Mouse (Mus musculus) bone marrow macrophage, adult 2 months (primary cell): ENCODE results near the gene Prrc2b. TPM values are rescaled to one million over a fixed set of nuclear protein-coding genes. Genes with fewer than 3 reads are reported as not detected.

Experiments used
- H3K27ac ChIP-seq: 2 replicates; pipeline ENCODE4 v1.5.1; 2012; ENCODE audit warnings: low read depth, low read length; ENCODE audit not compliant: insufficient read depth
- H3K4me1 ChIP-seq: 2 replicates; pipeline ENCODE4 v1.6.1; 2012; ENCODE audit warnings: low read length; ENCODE audit not compliant: control insufficient read depth, insufficient read depth
- H3K4me3 ChIP-seq: 2 replicates; pipeline ENCODE4 v1.5.1; 2012; ENCODE audit warnings: mild to moderate bottlenecking, low read length, moderate library complexity; ENCODE audit not compliant: insufficient read depth
- CTCF ChIP-seq: IDR thresholded peaks from 2 replicates; pipeline ENCODE4 v1.5.1; 2012; ENCODE audit warnings: low read depth, mild to moderate bottlenecking, low read length, moderate library complexity
- POLR2A ChIP-seq: IDR thresholded peaks from 2 replicates; pipeline ENCODE4 v1.6.1; 2012; ENCODE audit warnings: mild to moderate bottlenecking, low read depth, low read length, borderline replicate concordance
- polyA plus RNA-seq: library from polyadenylated mRNA; stranded (reverse); fragments of >200 nt; gene quantifications from 2 replicates; pipeline ENCODE4 v1.2.4, GENCODE M21; 2012; ENCODE audit not compliant: missing spikeins, insufficient read depth, insufficient read length

Gene Prrc2b
- polyA plus RNA-seq, 1 experiment: 34.9 TPM

GRCm38 (mm10) chr2:32200033-32200432, 49.2 kb downstream of the Prrc2b start:
- no peaks in the 10 kb centered on the region for H3K4me1 ChIP-seq
- no peak overlapping the region for H3K4me3 ChIP-seq
- no peak overlapping the region for H3K27ac ChIP-seq
- TF ChIP-seq CTCF (no peak), POLR2A (no peak)

GRCm38 (mm10) chr2:32200712-32201111, 49.8 kb downstream of the Prrc2b start:
- Histone ChIP-seq H3K4me1 (no peaks in the 10 kb centered on the region), H3K27ac (no peak overlapping the region), H3K4me3 (no peak overlapping the region)
- no peak for TF ChIP-seq POLR2A
- no peak for TF ChIP-seq CTCF

- TF ChIP-seq CTCF (no peak), POLR2A (no peak)
- H3K27ac ChIP-seq: no peak overlapping the region
- H3K4me1 ChIP-seq: no peaks in the 10 kb centered on the region
- no peak overlapping the region for H3K4me3 ChIP-seq
Observed at GRCm38 (mm10) chr2:32201527-32201926, 50.6 kb downstream of the Prrc2b start.

DNA sequence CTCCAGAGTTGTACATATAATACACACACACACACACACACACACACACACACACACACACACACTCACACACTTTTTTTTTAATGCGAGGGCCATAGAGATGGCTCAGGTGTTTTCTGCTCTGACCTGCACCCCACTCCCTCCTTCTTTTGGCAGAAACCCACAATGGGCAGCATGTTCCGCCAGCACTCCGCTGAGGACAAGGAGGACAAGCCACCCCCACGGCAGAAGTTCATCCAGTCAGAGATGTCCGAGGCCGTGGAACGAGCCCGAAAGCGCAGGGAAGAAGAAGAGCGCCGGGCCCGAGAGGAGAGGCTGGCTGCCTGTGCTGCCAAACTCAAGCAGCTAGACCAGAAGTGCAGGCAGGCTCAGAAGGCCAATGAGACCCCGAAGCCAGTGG, 53.0 kb downstream of the Prrc2b start:
- no peaks in the 10 kb centered on the region for H3K4me1 ChIP-seq
- TF ChIP-seq POLR2A: no peak
- TF ChIP-seq CTCF: no peak
- no peak overlapping the region for H3K4me3 ChIP-seq
- H3K27ac ChIP-seq: no peak overlapping the region

DNA sequence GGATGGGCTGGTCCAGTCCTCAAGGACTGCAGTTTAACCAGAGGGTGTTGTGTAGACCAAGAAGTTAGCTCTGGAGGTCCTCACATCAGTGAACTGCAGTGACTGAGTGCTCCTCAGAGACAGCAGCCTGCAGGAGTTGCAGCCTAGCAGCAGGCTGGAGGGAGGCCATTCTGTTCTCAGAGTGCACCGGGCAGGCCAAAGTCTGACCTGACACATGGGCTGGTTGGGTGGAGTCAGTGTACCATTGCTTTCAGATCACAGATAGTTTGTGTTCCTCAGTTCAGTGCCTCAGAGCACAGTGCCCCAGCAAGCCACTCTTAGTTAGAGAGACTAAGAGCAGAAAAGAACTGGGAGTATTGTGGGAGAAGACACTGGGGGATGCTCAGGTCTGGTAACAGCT, 56.8 kb downstream of the Prrc2b start:
- no peak for TF ChIP-seq CTCF
- TF ChIP-seq POLR2A: no peak
- H3K4me1 ChIP-seq: no peaks in the 10 kb centered on the region
- no peak overlapping the region for H3K27ac ChIP-seq
- no peak overlapping the region for H3K4me3 ChIP-seq

- Histone ChIP-seq H3K4me3 (no peak overlapping the region), H3K4me1 (no peaks in the 10 kb centered on the region), H3K27ac (no peak overlapping the region)
- TF ChIP-seq CTCF (no peak), POLR2A (no peak)
Observed at GRCm38 (mm10) chr2:32211689-32212088, 60.8 kb downstream of the Prrc2b start.

- H3K4me1 ChIP-seq: no peaks in the 10 kb centered on the region
- no peak overlapping the region for H3K27ac ChIP-seq
- no peak overlapping the region for H3K4me3 ChIP-seq
- TF ChIP-seq CTCF (no peak), POLR2A (no peak)
Observed at GRCm38 (mm10) chr2:32213000-32213399, 62.1 kb downstream of the Prrc2b start.

GRCm38 (mm10) chr2:32215576-32215975, 64.7 kb downstream of the Prrc2b start:
- no peak overlapping the region for H3K27ac ChIP-seq
- no peak overlapping the region for H3K4me3 ChIP-seq
- TF ChIP-seq POLR2A: no peak
- no peak for TF ChIP-seq CTCF
- H3K4me1 ChIP-seq: no peaks in the 10 kb centered on the region

GRCm38 (mm10) chr2:32216506-32216905, 65.6 kb downstream of the Prrc2b start:
- H3K4me3 ChIP-seq: no peak overlapping the region
- H3K27ac ChIP-seq: no peak overlapping the region
- TF ChIP-seq CTCF: no peak
- TF ChIP-seq POLR2A: no peak

DNA sequence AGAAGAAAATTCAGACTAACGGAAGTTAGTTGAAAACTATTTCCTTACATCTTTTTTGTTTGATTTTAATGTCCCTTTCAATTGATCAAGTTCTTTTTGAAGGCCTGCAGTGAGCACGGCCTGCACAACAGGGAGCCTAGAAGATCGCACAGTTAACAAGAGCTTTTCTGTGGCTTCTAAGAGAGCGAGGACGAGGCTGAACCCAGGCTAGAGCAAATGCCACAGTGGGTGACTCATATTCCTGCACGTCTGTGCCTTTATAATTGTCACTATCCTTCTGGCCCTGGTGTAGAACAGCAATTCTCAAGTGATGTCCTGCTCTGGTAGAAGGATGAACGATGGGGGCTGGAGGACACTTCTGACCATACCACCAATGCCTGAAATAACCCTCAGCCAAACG, 66.8 kb downstream of the Prrc2b start:
- H3K27ac ChIP-seq: no peak overlapping the region
- no peak overlapping the region for H3K4me3 ChIP-seq
- no peaks in the 10 kb centered on the region for H3K4me1 ChIP-seq
- TF ChIP-seq POLR2A (no peak), CTCF (no peak)

More at GRCm38 (mm10) chr2:32216506-32216905, 65.6 kb downstream of the Prrc2b start:
- no peaks in the 10 kb centered on the region for H3K4me1 ChIP-seq

- no peaks in the 10 kb centered on the region for H3K4me1 ChIP-seq
- H3K4me3 ChIP-seq: no peak overlapping the region
- no peak overlapping the region for H3K27ac ChIP-seq
- no peak for TF ChIP-seq CTCF
- TF ChIP-seq POLR2A: no peak
Observed at GRCm38 (mm10) chr2:32218113-32218512, 67.2 kb downstream of the Prrc2b start.
